Mouse (Mus musculus) neural tube, embryonic 12.5 days (tissue): ENCODE results near the gene Igflr1. TPM values are rescaled to one million over a fixed set of nuclear protein-coding genes. Genes with fewer than 3 reads are reported as not detected.

ENCODE experiments used
- ATAC-seq: fragments of 200-750 bp; cut with Nextera tagmentation; 2 replicates; pipeline ENCODE4 v1.8.0; 2017; ENCODE audit warnings: low read depth, mild to moderate bottlenecking, moderate TSS enrichment, moderate library complexity; ENCODE audit not compliant: low FRiP score
- H3K27ac ChIP-seq: fragments of 300-500 bp; sonication (generic); 2 replicates; pipeline ENCODE4 v1.5.1; 2016
- H3K27me3 ChIP-seq: fragments of 300-500 bp; sonication (generic); replicated peaks from 2 replicates; pipeline ENCODE4 v1.6.1; 2016; ENCODE audit warnings: mild to moderate bottlenecking
- H3K36me3 ChIP-seq: fragments of 300-500 bp; sonication (generic); 2 replicates; pipeline ENCODE4 v1.6.1; 2016; ENCODE audit warnings: mild to moderate bottlenecking
- H3K4me1 ChIP-seq: fragments of 300-500 bp; sonication (generic); 2 replicates; pipeline ENCODE4 v1.6.1; 2016
- H3K4me2 ChIP-seq: fragments of 300-500 bp; sonication (generic); replicated peaks from 2 replicates; pipeline ENCODE4 v1.6.1; 2016; ENCODE audit warnings: mild to moderate bottlenecking
- H3K4me3 ChIP-seq: fragments of 300-500 bp; sonication (generic); 2 replicates; pipeline ENCODE4 v1.5.1; 2016
- H3K9ac ChIP-seq: fragments of 300-500 bp; sonication (generic); 2 replicates; pipeline ENCODE4 v1.6.1; 2016; ENCODE audit warnings: mild to moderate bottlenecking
- H3K9me3 ChIP-seq: fragments of 300-500 bp; sonication (generic); 2 replicates; pipeline ENCODE4 v1.6.1; 2016; ENCODE audit warnings: mild to moderate bottlenecking
- WGBS: fragments of 180-500 bp; shearing (Covaris S2); methylation state at CpG from one replicate; pipeline ENCODE4 v1.1.7; 2016; 5-methylcytosine and 5-hydroxymethylcytosine counted together
- polyA plus RNA-seq: library from polyadenylated mRNA; unstranded; fragments of >200 nt; fragmentation: Nextera tagmentation; extraction: Ambion mirVana; gene quantifications from 2 replicates; pipeline ENCODE4 v1.2.1, GENCODE M21; 2016

The Igflr1 gene
- polyA plus RNA-seq, 1 experiment from 2014 or later: 5.7 TPM

- Histone ChIP-seq H3K4me3 (no peak overlapping the region), H3K9ac (peak overlapping the region; percentile 70), H3K27ac (no peak overlapping the region), H3K4me1 (peaks cover 28% of the 10 kb centered on the region), H3K36me3 (peaks cover 29% of the 10 kb centered on the region), H3K9me3 (no peaks in the 10 kb centered on the region), H3K4me2 (peak overlapping the region; percentile 97), H3K27me3 (no peaks in the 10 kb centered on the region)
- ATAC-seq: no peak
- WGBS: 89% methylated on average over 13 of the region's 13 CpGs
These were observed 7.2 kb upstream of the Igflr1 start for GRCm38 (mm10) chr7:30557901-30558514.

GRCm38 (mm10) chr7:30558656-30559442 lies 6.4 kb upstream of the Igflr1 start:
- Histone ChIP-seq H3K36me3 (peaks cover 29% of the 10 kb centered on the region), H3K4me1 (peaks cover 23% of the 10 kb centered on the region), H3K9ac (peak overlapping the region; percentile 70), H3K4me2 (peak overlapping the region; percentile 97), H3K27me3 (no peaks in the 10 kb centered on the region), H3K27ac (no peak overlapping the region), H3K9me3 (no peaks in the 10 kb centered on the region), H3K4me3 (peak overlapping the region; percentile 57)
- ATAC-seq: no peak
- whole genome bisulfite sequencing: 18% methylated on average over 12 of the region's 12 CpGs

DNA sequence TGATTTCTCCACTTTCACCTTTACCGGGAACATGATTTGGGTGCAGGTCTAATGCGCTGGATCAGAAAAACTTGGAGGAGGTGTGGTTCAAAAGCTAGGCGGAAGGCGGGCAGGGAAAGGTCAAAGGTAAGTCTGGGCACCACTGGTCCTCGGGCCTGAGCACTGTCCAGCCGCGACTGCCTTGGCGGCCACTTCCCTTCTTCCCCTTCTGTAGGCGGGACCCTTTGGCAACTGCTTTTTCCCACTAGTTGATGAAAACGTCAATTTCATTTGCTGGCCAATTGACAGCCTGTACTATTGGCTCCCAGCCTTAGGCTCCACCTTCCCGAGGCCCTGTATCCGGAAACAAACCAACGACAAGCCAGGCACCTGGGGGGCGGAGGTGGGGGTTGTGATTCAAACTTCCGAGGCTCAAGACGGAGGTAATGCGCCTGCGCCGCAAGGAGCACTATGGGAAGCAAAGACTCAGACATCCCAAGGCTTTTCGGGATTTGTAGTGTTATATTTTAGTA lies 5.7 kb upstream of the Igflr1 start, which contains the start of gene Lin37:
Lin37 (minus strand) TSS at position 396 of the 512 bp plus-strand sequence.
- peak; percentile 77 for ATAC-seq
- Histone ChIP-seq H3K9me3 (no peaks in the 10 kb centered on the region), H3K4me1 (peaks cover 28% of the 10 kb centered on the region), H3K4me3 (peak within 1 kb of the TSS; percentile 57), H3K9ac (peak within 1 kb of the TSS; percentile 70), H3K27me3 (no peaks in the 10 kb centered on the region), H3K36me3 (peaks cover 29% of the 10 kb centered on the region), H3K27ac (no peak within 1 kb of the TSS), H3K4me2 (peak within 1 kb of the TSS; percentile 97)
- WGBS: under 1% methylated on average over 20 of the region's 20 CpGs

- H3K4me2 ChIP-seq: peak overlapping the region; percentile 97
- H3K9me3 ChIP-seq: no peaks in the 10 kb centered on the region
- no peak for ATAC-seq
- 70% methylated on average over 2 of the region's 2 CpGs for WGBS
- peaks cover 29% of the 10 kb centered on the region for H3K4me1 ChIP-seq
- H3K4me3 ChIP-seq: no peak overlapping the region
- H3K36me3 ChIP-seq: peaks cover 27% of the 10 kb centered on the region
- H3K27me3 ChIP-seq: no peaks in the 10 kb centered on the region
- H3K27ac ChIP-seq: no peak overlapping the region
- H3K9ac ChIP-seq: no peak overlapping the region
These were observed 4.9 kb upstream of the Igflr1 start for GRCm38 (mm10) chr7:30560296-30560695.

DNA sequence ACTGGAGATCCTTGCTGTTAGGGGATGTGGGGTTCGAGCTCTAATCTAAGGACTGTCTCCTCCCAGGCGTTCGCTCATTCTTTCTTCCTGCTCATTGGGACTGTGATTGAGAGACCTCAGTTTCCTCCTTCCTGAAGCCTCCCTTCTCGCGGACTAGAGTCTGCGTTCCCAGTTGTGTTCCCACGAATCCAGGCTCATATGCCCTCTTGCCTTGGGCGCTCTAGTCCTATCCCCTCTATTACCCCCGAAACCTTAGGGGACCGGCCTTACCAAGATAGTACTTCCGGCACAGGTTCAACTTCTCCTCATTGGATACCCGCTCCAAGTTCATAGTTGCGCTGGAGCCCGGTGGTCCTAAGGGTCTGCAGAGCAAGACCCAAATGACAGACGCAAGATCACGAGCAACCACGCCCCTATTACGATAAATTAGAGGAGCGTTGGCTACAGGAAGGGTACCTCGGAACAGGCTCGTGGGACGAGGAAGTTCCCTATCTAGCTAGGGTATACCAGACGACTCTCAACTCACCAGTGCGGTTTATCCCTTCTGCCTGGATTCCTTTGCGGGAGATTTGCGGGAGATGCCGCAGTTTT lies 2.6 kb upstream of the Igflr1 start:
- H3K9ac ChIP-seq: peak overlapping the region; percentile 55
- no peaks in the 10 kb centered on the region for H3K9me3 ChIP-seq
- 3% methylated on average over 27 of the region's 27 CpGs for WGBS

DNA sequence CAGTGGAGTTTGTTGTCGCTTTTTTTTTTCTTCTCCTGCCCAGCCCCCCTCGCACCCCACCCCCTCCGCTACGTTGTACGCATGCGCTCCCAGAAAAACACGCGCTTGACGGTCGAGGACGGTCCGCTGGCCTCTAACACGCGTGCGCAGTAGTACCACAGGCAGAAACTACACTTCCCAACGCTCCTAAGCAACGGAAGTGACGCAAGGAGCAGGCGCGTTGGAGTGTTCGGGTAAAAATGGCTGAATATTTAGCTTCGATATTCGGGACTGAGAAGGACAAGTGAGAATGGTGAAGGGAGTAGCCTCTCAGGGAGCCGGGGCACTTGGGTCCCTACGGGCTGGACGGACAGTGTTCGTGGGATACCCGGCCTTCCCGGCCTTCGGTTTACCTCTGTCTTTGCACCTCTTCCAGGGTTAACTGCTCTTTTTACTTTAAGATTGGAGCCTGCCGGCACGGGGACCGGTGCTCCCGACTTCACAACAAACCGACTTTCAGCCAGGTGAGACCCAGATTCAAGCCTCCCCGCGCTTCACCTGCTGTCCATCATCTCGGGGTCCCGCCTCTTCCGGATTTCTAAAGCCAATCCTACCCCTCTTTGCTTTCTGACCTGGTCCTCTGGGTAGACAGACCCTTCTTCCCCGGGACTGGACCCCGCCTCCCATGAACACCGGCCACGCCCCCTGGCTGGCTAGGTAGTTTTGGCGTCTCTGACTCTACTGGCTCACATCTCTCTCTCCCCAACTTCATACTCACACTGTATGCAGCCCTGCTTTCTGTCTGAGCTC lies 1.9 kb upstream of the Igflr1 start, which contains the start of the genes U2af1l4, Gm49396 and Psenen:
U2af1l4 (plus strand) TSS at position 185 of the 789 bp plus-strand sequence.
Gm49396 (plus strand) TSS at position 228 of the 789 bp plus-strand sequence.
Psenen (minus strand) TSS at position 511 of the 789 bp plus-strand sequence.
- H3K4me1 ChIP-seq: peaks cover 24% of the 10 kb centered on the region
- H3K36me3 ChIP-seq: peaks cover 29% of the 10 kb centered on the region
- peak; percentile 86 for ATAC-seq
- WGBS: under 1% methylated on average over 45 of the region's 45 CpGs
- peak within 1 kb of the TSS; percentile 75 for H3K27ac ChIP-seq
- H3K9me3 ChIP-seq: no peaks in the 10 kb centered on the region
- peak within 1 kb of the TSS; percentile 81 for H3K4me2 ChIP-seq
- H3K4me3 ChIP-seq: peak within 1 kb of the TSS; percentile 74
- H3K27me3 ChIP-seq: no peaks in the 10 kb centered on the region
- peak within 1 kb of the TSS; percentile 70 for H3K9ac ChIP-seq

More for the DNA sequence above, 2.6 kb upstream of the Igflr1 start:
- peak overlapping the region; percentile 81 for H3K4me2 ChIP-seq
- no peaks in the 10 kb centered on the region for H3K27me3 ChIP-seq
- H3K4me3 ChIP-seq: peak overlapping the region; percentile 74
- ATAC-seq: no peak
- H3K4me1 ChIP-seq: peaks cover 29% of the 10 kb centered on the region
- no peak overlapping the region for H3K27ac ChIP-seq
- peaks cover 26% of the 10 kb centered on the region for H3K36me3 ChIP-seq

DNA sequence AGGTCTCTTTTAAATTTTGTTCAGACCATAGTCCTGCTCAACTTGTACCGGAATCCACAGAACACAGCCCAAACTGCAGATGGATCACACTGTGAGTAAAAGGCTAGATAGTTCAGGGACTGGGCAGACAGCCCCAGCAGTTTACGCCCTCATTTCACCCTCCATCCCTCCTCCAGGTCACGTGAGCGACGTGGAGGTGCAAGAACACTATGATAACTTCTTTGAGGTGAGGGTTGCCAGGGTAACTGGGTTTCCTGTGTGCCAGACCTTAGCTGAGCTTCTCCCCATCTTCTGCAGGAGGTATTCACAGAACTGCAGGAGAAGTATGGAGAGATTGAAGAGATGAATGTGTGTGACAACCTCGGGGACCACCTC lies 1.3 kb upstream of the Igflr1 start:
- H3K4me3 ChIP-seq: peak overlapping the region; percentile 74
- H3K27me3 ChIP-seq: no peaks in the 10 kb centered on the region
- peaks cover 19% of the 10 kb centered on the region for H3K4me1 ChIP-seq
- no peak overlapping the region for H3K27ac ChIP-seq
- 24% methylated on average over 6 of the region's 6 CpGs for WGBS
- peak overlapping the region; percentile 81 for H3K4me2 ChIP-seq
- H3K9ac ChIP-seq: peak overlapping the region; percentile 70
- H3K36me3 ChIP-seq: peaks cover 35% of the 10 kb centered on the region
- no peaks in the 10 kb centered on the region for H3K9me3 ChIP-seq
- ATAC-seq: no peak

- Histone ChIP-seq H3K9me3 (no peaks in the 10 kb centered on the region), H3K9ac (no peak overlapping the region), H3K36me3 (peaks cover 55% of the 10 kb centered on the region), H3K4me3 (no peak overlapping the region), H3K27me3 (no peaks in the 10 kb centered on the region), H3K4me2 (no peak overlapping the region), H3K27ac (no peak overlapping the region), H3K4me1 (peaks cover 17% of the 10 kb centered on the region)
- 90% methylated on average over 9 of the region's 9 CpGs for WGBS
- ATAC-seq: no peak
These were observed 806 bp downstream of the Igflr1 start for GRCm38 (mm10) chr7:30566033-30566432.

DNA sequence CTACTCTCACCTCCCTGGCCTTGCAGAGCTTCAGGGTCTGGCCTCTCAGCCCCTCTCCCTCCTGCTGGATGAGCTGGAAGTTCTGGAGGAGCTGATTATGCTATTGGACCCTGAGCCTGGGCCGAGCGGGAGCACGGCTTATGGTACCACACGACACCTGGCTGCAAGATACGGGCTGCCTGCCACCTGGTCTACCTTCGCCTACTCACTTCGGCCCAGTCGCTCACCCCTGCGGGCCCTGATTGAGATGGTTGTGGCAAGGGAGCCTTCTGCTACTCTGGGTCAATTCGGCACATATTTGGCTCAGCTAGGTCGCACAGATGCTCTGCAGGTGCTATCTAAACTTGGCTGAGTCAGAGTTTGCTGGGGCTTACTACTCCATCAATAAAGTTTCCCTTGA lies 2.3 kb downstream of the Igflr1 start:
- Histone ChIP-seq H3K9ac (no peak overlapping the region), H3K4me2 (no peak overlapping the region), H3K4me1 (peaks cover 10% of the 10 kb centered on the region), H3K27ac (no peak overlapping the region), H3K4me3 (no peak overlapping the region), H3K36me3 (peaks cover 66% of the 10 kb centered on the region), H3K9me3 (no peaks in the 10 kb centered on the region), H3K27me3 (no peaks in the 10 kb centered on the region)
- WGBS: 88% methylated on average over 11 of the region's 11 CpGs
- ATAC-seq: no peak

- no peak for ATAC-seq
- H3K36me3 ChIP-seq: peaks cover 91% of the 10 kb centered on the region
- WGBS: 90% methylated on average over 5 of the region's 5 CpGs
These were observed 7.2 kb downstream of the Igflr1 start for GRCm38 (mm10) chr7:30572389-30572788.

GRCm38 (mm10) chr7:30572969-30573368 lies 7.7 kb downstream of the Igflr1 start:
- Histone ChIP-seq H3K4me3 (no peak overlapping the region), H3K27me3 (no peaks in the 10 kb centered on the region), H3K9me3 (no peaks in the 10 kb centered on the region), H3K27ac (no peak overlapping the region), H3K36me3 (peaks cover 94% of the 10 kb centered on the region), H3K4me2 (no peak overlapping the region), H3K4me1 (no peaks in the 10 kb centered on the region), H3K9ac (no peak overlapping the region)
- 84% methylated on average over 2 of the region's 2 CpGs for WGBS
- ATAC-seq: no peak

More at GRCm38 (mm10) chr7:30572389-30572788, 7.2 kb downstream of the Igflr1 start:
- H3K27ac ChIP-seq: no peak overlapping the region
- no peak overlapping the region for H3K4me3 ChIP-seq
- no peaks in the 10 kb centered on the region for H3K4me1 ChIP-seq
- H3K9ac ChIP-seq: no peak overlapping the region
- no peaks in the 10 kb centered on the region for H3K9me3 ChIP-seq
- no peaks in the 10 kb centered on the region for H3K27me3 ChIP-seq
- no peak overlapping the region for H3K4me2 ChIP-seq
